ENCODE assay signal across 16 mouse cellular contexts in the genomic region with DNA sequence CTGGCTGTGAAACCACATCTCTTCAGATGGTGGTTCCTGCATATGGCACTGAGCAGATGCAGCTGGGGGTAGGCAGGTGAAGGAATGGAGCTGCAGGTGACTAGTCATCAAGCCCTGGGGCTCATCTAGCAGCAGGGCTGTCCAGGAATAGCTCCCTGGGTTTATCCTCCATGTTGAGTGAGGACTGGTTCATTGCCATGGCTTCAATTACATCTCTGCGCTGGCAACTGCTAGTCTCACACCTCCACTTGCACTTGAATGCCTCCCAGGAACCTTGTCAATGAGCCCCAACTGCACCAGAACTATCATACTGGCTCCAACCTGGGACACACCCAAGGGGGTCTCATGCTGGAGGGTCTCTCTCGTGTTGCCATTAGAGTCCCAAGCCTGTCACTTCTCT.
"Had no signal": no experiment of that assay in that cellular context is flagged by ENCODE, and none has a peak within 500 bp of the region (broad histone marks: within the 10 kb centered on the region; RNA-seq: fewer than 3 reads in every experiment).

No protein-coding gene starts in this region.

- H3K4me3 ChIP-seq: neural tube, embryonic 13.5 days; neural tube, embryonic 15.5 days; stomach, embryonic 15.5 days had no signal

- DNase-seq: retina, postnatal 1 day; right cerebral cortex, adult 18-20 months; right cerebral cortex, postnatal 14 days; right cerebral cortex, postnatal 25 days; right cerebral cortex, postnatal 4 days; spleen, adult 18-20 months; thymus, adult 18-20 months; thymus, adult 2 months; thymus, postnatal 14 days; thymus, postnatal 25 days; thymus, postnatal 36 days; thymus, postnatal 4 days had no signal

- H3K27ac ChIP-seq: neural tube, embryonic 13.5 days; neural tube, embryonic 15.5 days; stomach, embryonic 15.5 days; stomach, postnatal 0 days had no signal
